Mouse (Mus musculus): Measurements from ENCODE around the gene Txlna. TPM values are rescaled to one million over a fixed set of nuclear protein-coding genes. Genes with fewer than 3 reads are reported as not detected.

The Txlna gene
- polyA plus RNA-seq, 1 experiment from 2014 or later: 57.4 TPM

DNA sequence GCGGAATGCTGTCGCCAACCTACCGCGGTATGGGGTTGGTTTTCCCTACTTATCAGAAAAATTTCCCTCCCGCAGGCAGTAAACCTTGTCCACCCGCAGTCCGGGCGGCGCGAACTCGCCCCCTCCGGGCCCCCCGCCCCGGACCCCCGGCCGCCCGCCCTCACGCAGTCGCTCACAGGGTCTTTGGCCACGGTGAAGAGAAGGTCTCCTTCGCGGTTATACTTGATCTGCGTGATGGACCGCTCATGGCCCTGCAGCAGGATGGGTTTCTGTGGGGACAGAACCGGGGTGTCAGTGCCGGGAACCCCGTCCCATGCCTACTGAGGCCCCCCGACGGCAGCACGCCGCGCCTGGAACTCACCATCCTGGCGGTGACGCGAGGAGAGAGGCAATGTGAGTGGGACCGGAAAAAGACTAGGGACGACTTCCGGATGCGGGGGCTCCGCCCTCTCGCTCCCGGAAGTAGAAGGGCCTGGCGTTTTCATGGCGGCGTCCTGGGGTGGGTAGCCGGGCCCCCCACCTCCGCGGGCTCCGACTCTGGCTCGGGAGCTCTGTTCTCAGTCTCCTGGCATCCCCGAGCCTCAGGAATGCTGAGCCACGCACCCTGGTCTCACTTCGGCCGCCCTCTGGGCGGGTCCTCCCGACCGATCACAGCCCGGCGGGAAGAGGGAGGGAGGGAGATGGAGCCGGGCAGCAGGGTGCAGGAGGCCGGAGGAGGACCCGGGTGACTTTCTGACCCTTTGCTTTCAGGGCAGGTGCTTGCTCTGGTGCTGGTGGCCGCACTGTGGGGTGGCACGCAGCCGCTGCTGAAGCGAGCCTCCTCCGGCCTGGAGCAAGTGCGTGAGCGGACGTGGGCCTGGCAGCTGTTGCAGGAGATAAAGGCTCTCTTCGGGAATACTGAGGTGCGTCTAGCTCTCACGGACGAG is 40.4 kb downstream of the Txlna start, which contains the start of the genes Eif3i and Tmem234:
Gene Eif3i (minus strand): TSS at position 416 of the 926 bp plus-strand sequence.
Gene Tmem234 (plus strand): TSS at position 436 of the 926 bp plus-strand sequence.
- peak; percentile 90 for DNase-seq (ENCODE audit: low spot score)

DNA sequence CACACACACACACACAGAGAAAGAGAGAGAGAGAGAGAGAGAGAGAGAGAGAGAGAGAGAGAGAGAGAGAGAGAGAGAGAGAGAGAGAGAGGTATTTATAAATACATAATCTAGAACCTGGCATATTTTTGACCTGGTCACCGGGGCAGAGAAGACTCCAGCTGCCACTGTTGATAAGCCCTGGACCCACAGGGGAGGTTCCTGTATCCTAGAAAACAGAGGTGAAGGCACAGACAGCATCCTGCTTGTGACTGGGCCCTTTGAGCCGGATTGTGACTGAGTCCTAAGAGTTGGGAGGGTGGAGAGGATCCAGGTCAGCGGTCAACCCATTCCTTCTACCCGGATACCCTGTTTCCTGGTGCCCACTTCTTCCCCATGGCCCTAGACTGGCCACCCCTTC is 52.0 kb downstream of the Txlna start:
- no peak for DNase-seq (ENCODE audit: low spot score)

DNA sequence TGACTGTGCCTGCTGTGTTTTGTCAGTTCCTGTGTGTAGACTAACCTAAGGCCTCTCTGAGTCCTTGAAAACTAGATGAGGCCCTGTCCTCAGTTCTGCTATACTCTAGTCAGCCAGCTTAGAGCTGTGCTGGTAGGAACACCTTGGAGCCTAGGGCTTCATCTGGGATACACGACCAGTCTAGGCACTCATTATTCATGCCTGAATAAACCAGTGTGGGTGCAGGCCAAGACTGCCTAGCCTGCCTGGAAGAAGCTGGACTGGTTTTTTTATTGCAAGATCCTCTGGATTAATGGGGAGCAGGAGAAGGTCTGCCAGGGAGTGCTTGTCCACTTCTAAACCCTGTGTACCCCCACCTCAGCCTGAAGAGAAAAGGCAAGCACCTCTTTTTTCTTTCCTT is 53.9 kb downstream of the Txlna start:
- DNase-seq (ENCODE audit: low spot score): no peak

DNA sequence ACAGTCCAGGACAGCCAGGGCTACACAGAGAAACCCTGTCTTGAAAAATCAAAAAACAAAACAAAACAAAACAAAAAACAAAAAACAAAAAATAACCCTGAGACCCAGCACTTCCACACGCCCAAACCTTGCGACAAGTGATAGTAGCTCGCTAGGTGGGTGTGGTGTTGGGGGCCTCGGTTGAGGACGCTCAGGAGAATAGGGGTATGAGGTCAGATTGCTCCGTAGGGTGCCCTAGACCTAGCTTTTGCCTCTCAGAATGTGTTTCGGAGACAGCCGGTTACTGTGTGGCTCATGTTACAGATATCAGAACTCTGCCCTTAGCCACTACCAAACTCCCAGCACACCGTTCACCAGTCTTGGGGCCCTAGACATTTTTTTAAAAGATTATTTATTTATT is 55.1 kb downstream of the Txlna start:
- no peak for DNase-seq (ENCODE audit: low spot score)

DNA sequence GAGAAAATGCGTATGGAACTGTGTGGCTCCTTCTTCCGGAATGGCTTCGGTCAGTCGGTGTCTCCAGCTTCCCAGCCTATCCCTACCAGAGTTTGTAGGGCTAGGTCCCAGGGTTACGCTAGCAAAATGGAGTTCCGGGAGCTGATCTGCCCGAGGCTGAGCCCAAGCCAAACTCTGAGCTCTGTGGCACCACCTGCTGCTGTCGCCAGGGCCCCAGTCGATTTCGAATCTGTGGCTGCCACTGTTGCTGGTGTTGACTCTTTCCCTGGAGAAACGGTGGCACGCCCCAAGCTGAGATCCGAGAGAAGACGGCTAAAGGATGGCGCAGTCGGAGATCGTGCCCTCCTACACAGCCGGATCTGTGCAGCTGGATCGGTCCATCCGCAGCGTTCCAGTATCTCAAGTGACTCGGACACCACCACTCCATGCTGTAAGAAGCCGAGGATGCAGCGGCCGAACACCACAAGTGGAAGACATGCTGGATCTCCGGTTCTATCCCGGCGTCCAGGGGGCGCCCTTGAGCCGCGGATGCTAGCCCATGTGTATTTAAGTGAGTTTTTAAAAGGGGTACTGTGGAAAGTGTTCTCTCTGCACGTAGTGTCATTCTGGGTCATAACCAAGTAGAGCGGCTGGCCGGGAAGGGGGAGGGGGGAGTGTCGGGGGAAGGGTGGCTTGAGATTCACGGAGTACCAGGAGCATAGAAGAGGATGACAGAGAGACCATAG is 55.8 kb downstream of the Txlna start:
- peak; percentile 91 for DNase-seq (ENCODE audit: low spot score)

DNA sequence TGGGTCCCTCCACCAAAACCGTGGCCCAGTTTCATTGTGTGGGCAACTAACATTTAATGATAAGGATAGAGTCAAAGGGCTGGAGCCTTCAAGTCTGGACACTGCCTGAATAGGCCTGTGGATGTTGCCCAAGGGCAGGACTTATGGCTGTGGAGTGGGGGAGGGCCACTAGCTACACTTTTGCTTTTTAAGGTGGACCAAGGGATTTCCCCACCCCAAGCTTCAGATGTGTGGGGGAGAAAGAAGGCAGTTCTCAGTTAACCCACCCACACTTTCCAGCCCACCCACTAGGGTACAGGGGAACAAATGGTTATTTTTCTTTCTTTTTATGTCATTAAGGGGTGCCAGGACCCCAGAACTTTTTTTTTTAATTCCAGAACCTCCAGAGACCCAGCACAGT is 56.5 kb downstream of the Txlna start:
- DNase-seq (ENCODE audit: low spot score): no peak

DNA sequence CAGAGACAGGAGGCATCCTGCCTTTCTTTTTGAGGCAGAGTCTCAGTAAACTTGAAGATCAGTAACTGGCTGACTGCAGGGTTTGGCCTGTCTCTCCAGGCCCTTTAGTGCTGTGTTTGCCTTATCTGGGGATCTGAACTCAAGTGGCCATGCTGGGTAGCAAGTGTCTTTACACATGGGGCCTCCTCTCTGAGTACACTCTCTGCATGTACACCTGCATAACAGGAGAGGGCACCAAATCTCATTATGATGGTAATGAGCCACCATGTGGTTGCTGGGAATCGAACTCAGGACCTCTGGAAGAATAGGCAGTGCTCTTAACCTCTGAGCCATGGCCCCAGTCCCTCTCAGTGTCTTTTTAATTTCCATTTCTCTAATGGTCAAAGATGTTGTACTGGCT is 58.6 kb downstream of the Txlna start:
- peak; percentile 22 for DNase-seq (ENCODE audit: low spot score)

DNA sequence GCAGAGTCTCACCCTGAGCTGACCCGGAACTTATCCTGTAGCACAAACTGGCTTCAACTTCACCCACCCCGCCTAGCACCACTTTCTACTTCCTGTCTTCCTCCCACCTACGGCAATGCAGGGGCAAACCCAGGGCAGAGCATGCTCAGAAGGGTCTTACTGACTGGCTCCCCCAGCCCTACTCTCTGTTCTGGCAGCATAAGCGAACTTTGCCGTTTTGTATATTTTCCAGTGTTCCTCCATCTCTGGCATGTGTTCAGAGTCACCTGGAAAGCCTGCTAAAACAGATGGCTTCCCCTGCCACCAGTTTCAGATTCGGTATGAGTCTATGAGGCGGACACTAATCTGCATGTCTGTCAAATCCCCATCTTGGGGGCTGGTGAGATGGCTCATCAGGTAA is 60.5 kb downstream of the Txlna start:
- DNase-seq (ENCODE audit: low spot score): peak; percentile 64

DNA sequence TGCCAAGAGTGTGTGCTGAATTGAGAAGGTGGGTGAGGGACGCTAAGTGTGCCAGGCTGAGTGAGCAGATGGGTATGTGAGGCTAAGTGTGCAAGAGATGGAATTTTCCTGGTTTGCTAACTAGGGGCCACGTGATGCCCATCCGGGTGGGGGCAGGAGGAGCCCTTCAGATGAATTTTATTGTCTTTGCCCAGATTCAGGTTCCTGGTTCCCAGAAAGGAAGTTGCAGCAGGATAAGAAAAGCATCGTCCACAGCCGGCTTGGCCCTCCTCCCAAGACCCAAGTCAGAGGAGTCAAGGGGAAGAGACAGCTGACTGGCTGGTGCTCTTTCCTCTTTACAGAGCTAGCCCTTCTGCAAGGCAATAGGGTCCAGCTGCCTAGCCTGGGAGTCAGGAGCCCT is 62.4 kb downstream of the Txlna start, which contains the start of gene Fam167b:
Gene Fam167b (minus strand): TSS at position 84 of the 400 bp plus-strand sequence.
- no peak for DNase-seq (ENCODE audit: low spot score)

DNA sequence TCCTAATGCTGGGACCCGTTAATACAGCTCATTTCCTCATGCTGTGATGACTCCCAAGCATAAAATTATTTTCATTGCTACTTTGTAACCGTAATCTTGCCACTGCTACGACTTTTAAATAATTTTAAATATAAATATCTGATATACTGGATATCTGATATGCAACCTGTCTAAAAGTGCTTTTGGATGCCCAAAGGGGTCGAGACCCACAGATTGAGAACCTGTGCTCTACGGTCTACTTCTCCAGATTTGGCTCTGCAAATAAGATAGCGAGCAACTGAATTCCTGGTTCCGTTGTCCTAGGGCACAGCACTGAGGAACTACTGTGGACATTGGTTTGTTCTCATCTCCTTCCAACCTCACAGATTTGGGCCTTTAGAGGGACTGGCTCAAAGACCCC is 63.2 kb downstream of the Txlna start:
- no peak for DNase-seq (ENCODE audit: low spot score)

DNA sequence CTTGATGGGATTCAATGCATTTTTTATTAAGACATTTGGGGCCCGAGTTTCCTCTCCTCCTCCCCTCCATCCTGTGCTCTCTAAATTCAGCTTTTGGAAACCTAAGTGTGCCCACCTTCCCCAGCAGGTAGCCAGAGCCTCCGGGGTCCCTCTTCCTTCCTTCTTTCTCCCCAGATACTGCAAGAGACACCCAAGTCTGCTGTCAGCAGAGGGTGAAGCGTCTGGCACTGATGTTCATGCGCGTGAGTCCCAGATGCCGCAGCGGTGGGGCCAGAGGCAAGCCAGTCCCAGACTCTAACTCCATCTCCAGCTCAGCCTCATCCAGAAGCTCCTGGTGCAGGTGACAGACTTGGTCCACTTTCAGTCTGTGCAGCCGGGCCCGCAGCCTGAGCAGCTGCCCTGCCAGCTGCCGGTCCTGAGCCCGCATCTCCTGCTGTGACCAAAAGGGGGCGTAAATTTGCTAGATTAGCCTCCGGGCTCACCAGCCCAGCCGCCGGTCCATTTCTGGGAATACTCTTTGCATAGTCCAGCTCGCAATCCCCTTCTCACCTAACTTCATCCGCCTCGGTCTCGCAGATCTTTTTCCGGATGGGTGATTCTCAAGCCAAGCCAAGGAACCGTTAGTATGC is 63.9 kb downstream of the Txlna start:
- DNase-seq (ENCODE audit: low spot score): peak; percentile 67

Small RNAs within 50 kb of the gene (microRNA-seq; reads per million reads assigned to microRNA genes)
- gene Mir7016 (ENCODE audit: borderline number of aligned reads): not detected

Other genes starting within 250 kb of the Txlna start
- 1.7 and 1.8 TPM in 2 replicates for gene Zbtb8b, start 200.2 kb downstream of the Txlna start, polyA plus RNA-seq (2015; fragmentation: Nextera tagmentation; extraction: Ambion mirVana)
- gene Bsdc1, start 179.5 kb downstream of the Txlna start, polyA plus RNA-seq (2015; fragmentation: Nextera tagmentation; extraction: Ambion mirVana): 18.4 and 19.1 TPM in 2 replicates
- gene Tssk3, start 150.0 kb downstream of the Txlna start, polyA plus RNA-seq (2015; fragmentation: Nextera tagmentation; extraction: Ambion mirVana): 0.09 TPM in 1 of 2 replicates, not detected in the other
- gene Fam229a, start 149.9 kb downstream of the Txlna start, polyA plus RNA-seq (2015; fragmentation: Nextera tagmentation; extraction: Ambion mirVana): 0.62 TPM in 1 of 2 replicates, not detected in the other
- gene Marcksl1, start 127.5 kb downstream of the Txlna start, polyA plus RNA-seq (2015; fragmentation: Nextera tagmentation; extraction: Ambion mirVana): 382 and 399 TPM in 2 replicates
- gene Hdac1, start 98.4 kb downstream of the Txlna start, polyA plus RNA-seq (2015; fragmentation: Nextera tagmentation; extraction: Ambion mirVana): 310 and 317 TPM in 2 replicates
- gene Lck, start 67.4 kb downstream of the Txlna start, polyA plus RNA-seq (2015; fragmentation: Nextera tagmentation; extraction: Ambion mirVana): 1,471 and 1,532 TPM in 2 replicates
- 2.6 and 3.7 TPM in 2 replicates for gene Fam167b, start 62.5 kb downstream of the Txlna start, polyA plus RNA-seq (2015; fragmentation: Nextera tagmentation; extraction: Ambion mirVana)
- gene Eif3i, start 40.4 kb downstream of the Txlna start, polyA plus RNA-seq (2015; fragmentation: Nextera tagmentation; extraction: Ambion mirVana): 325 and 333 TPM in 2 replicates
- gene Tmem234, start 40.4 kb downstream of the Txlna start, polyA plus RNA-seq (2015; fragmentation: Nextera tagmentation; extraction: Ambion mirVana): 190 and 230 TPM in 2 replicates
- gene Dcdc2b, start 26.8 kb downstream of the Txlna start, polyA plus RNA-seq (2015; fragmentation: Nextera tagmentation; extraction: Ambion mirVana): 3.0 and 3.3 TPM in 2 replicates
- gene Iqcc, start 22.0 kb downstream of the Txlna start, polyA plus RNA-seq (2015; fragmentation: Nextera tagmentation; extraction: Ambion mirVana): 39.5 and 40.6 TPM in 2 replicates
- 81.7 and 87.2 TPM in 2 replicates for gene Ccdc28b, start 17.1 kb downstream of the Txlna start, polyA plus RNA-seq (2015; fragmentation: Nextera tagmentation; extraction: Ambion mirVana)
- gene Kpna6, start 31.7 kb upstream of the Txlna start, polyA plus RNA-seq (2015; fragmentation: Nextera tagmentation; extraction: Ambion mirVana): 8.9 and 11.6 TPM in 2 replicates
- gene Tmem39b, start 55.8 kb upstream of the Txlna start, polyA plus RNA-seq (2015; fragmentation: Nextera tagmentation; extraction: Ambion mirVana): 7.7 and 9.2 TPM in 2 replicates
- 127 and 145 TPM in 2 replicates for gene Khdrbs1, start 101.2 kb upstream of the Txlna start, polyA plus RNA-seq (2015; fragmentation: Nextera tagmentation; extraction: Ambion mirVana)
- 526 and 559 TPM in 2 replicates for gene Ptp4a2, start 170.2 kb upstream of the Txlna start, polyA plus RNA-seq (2015; fragmentation: Nextera tagmentation; extraction: Ambion mirVana)